Mouse (Mus musculus) midbrain, embryonic 12.5 days (tissue): ENCODE measurements at regions not wholly inside any gene's neighbourhood (a gene's known extent, or its start where the extent isn't known, plus 50 kb on each side); places are given as distances from the start of the nearest gene placed in this dataset.
"Not testable (repeated sequence)": the region's sequence is repeated elsewhere in the genome, so short reads cannot be mapped to it uniquely, and the experiment has no call there.

Experiments
- ATAC-seq: fragments of 200-750 bp; cut with Nextera tagmentation; 2 replicates; pipeline ENCODE4 v1.8.0; 2017; ENCODE audit warnings: low read depth, moderate TSS enrichment, moderate library complexity; ENCODE audit not compliant: low FRiP score
- H3K27ac ChIP-seq: fragments of 300-500 bp; sonication (generic); replicated peaks from 2 replicates; pipeline ENCODE4 v1.5.1; 2016; ENCODE audit warnings: mild to moderate bottlenecking
- H3K27me3 ChIP-seq: fragments of 300-500 bp; sonication (generic); 2 replicates; pipeline ENCODE4 v1.6.1; 2016; ENCODE audit warnings: mild to moderate bottlenecking
- H3K36me3 ChIP-seq: fragments of 300-500 bp; sonication (generic); 2 replicates; pipeline ENCODE4 v1.6.1; 2016
- H3K4me1 ChIP-seq: fragments of 300-500 bp; sonication (generic); 2 replicates; pipeline ENCODE4 v1.6.1; 2016
- H3K4me2 ChIP-seq: fragments of 300-500 bp; sonication (generic); replicated peaks from 2 replicates; pipeline ENCODE4 v1.6.1; 2016; ENCODE audit warnings: mild to moderate bottlenecking, moderate library complexity
- H3K4me3 ChIP-seq: fragments of 300-500 bp; sonication (generic); 2 replicates; pipeline ENCODE4 v1.5.1; 2016; ENCODE audit warnings: mild to moderate bottlenecking
- H3K9ac ChIP-seq: fragments of 300-500 bp; sonication (generic); replicated peaks from 2 replicates; pipeline ENCODE4 v1.6.1; 2016; ENCODE audit warnings: mild to moderate bottlenecking, moderate library complexity
- H3K9me3 ChIP-seq: fragments of 300-500 bp; sonication (generic); 2 replicates; pipeline ENCODE4 v1.6.1; 2016; ENCODE audit warnings: mild to moderate bottlenecking
- WGBS: fragments of 180-500 bp; shearing (Covaris S2); methylation state at CpG from one replicate; pipeline ENCODE4 v1.1.7; 2016; 5-methylcytosine and 5-hydroxymethylcytosine counted together

GRCm38 (mm10) chr1:157622156-157622555 is 115.6 kb downstream of the Sec16b start:
- not testable (repeated sequence) for H3K9me3 ChIP-seq, H3K4me1 ChIP-seq, H3K27ac ChIP-seq, H3K4me2 ChIP-seq, H3K9ac ChIP-seq, ATAC-seq, H3K27me3 ChIP-seq, H3K4me3 ChIP-seq, H3K36me3 ChIP-seq
- WGBS = 96% methylated on average over 16 of the region's 16 CpGs

- no peaks in the 10 kb centered on the region for H3K36me3 ChIP-seq
- H3K9me3 ChIP-seq = no peaks in the 10 kb centered on the region
- no peaks in the 10 kb centered on the region for H3K27me3 ChIP-seq
- no peak overlapping the region for H3K9ac ChIP-seq
- no peaks in the 10 kb centered on the region for H3K4me1 ChIP-seq
- WGBS = 80% methylated on average over 3 of the region's 3 CpGs
- H3K27ac ChIP-seq = no peak overlapping the region
- no peak overlapping the region for H3K4me3 ChIP-seq
- H3K4me2 ChIP-seq = no peak overlapping the region
- ATAC-seq = no peak
Measured at GRCm38 (mm10) chr1:157632586-157632985, 126.1 kb downstream of the Sec16b start.

DNA sequence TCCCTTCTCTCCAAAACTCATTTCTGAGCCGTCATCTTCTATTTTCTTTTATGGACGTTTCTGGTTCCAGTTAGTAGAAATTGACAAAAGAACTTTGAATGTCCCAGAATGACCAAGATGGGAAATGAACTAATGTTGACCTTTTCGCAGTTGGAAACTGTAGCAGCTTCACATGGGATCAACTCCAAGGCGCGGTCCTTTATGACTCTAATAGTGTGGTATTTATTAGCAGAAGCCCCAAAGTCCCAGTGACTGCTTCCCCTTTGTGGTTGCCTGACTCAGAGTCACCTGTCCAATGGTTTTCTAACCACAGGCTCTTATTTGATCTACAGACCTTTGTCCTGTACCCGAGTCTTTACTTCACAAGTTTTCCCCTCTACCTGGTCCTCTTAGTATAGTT is 126.9 kb downstream of the Sec16b start:
- ATAC-seq = no peak
- Histone ChIP-seq H3K36me3 (no peaks in the 10 kb centered on the region), H3K27ac (no peak overlapping the region), H3K4me2 (no peak overlapping the region), H3K4me3 (no peak overlapping the region), H3K27me3 (no peaks in the 10 kb centered on the region), H3K9me3 (no peaks in the 10 kb centered on the region), H3K9ac (no peak overlapping the region), H3K4me1 (no peaks in the 10 kb centered on the region)
- 86% methylated on average over 6 of the region's 6 CpGs for WGBS

DNA sequence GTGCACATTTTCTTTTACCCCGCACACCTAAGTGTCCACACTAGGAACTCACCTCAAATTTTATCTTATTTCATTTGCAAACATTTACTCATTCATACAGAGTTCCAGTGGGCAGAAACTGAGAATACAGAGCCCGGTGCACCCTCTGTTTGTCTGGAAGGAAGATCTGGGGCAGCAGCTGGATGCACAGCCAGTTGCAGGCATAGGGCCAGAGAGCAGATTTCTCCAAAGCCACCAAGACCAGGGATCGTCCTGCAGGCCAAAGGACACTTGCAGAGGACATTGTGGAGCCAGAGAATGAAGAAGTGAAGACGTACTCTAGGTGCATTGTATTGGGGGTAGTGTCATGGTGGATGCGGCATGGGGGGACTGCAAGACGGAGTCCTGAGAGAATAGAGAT is 129.2 kb downstream of the Sec16b start:
- Histone ChIP-seq H3K4me2 (no peak overlapping the region), H3K9ac (no peak overlapping the region), H3K27ac (no peak overlapping the region), H3K4me3 (no peak overlapping the region), H3K36me3 (no peaks in the 10 kb centered on the region), H3K9me3 (no peaks in the 10 kb centered on the region), H3K4me1 (no peaks in the 10 kb centered on the region), H3K27me3 (no peaks in the 10 kb centered on the region)
- 93% methylated on average over 6 of the region's 6 CpGs for WGBS
- ATAC-seq = no peak

- Histone ChIP-seq H3K9me3 (no peaks in the 10 kb centered on the region), H3K27ac (no peak overlapping the region), H3K4me1 (no peaks in the 10 kb centered on the region), H3K27me3 (no peaks in the 10 kb centered on the region), H3K9ac (no peak overlapping the region), H3K4me2 (no peak overlapping the region), H3K4me3 (no peak overlapping the region), H3K36me3 (no peaks in the 10 kb centered on the region)
- 94% methylated on average over 6 of the region's 6 CpGs for WGBS
- ATAC-seq = no peak
Measured at GRCm38 (mm10) chr1:157643524-157643923, 137.0 kb downstream of the Sec16b start.

- no peaks in the 10 kb centered on the region for H3K4me1 ChIP-seq
- H3K9ac ChIP-seq = no peak overlapping the region
- no peaks in the 10 kb centered on the region for H3K27me3 ChIP-seq
- no peak overlapping the region for H3K4me2 ChIP-seq
- 88% methylated on average over 8 of the region's 8 CpGs for WGBS
- ATAC-seq = no peak
- no peaks in the 10 kb centered on the region for H3K36me3 ChIP-seq
- no peaks in the 10 kb centered on the region for H3K9me3 ChIP-seq
- H3K27ac ChIP-seq = no peak overlapping the region
- no peak overlapping the region for H3K4me3 ChIP-seq
Measured at GRCm38 (mm10) chr1:157645682-157646421, 139.3 kb downstream of the Sec16b start.

- no peak overlapping the region for H3K4me2 ChIP-seq
- H3K4me1 ChIP-seq = no peaks in the 10 kb centered on the region
- H3K9ac ChIP-seq = no peak overlapping the region
- H3K4me3 ChIP-seq = no peak overlapping the region
- 71% methylated on average over 4 of the region's 4 CpGs for WGBS
- H3K27ac ChIP-seq = no peak overlapping the region
- H3K27me3 ChIP-seq = no peaks in the 10 kb centered on the region
- H3K9me3 ChIP-seq = no peaks in the 10 kb centered on the region
- ATAC-seq = no peak
- no peaks in the 10 kb centered on the region for H3K36me3 ChIP-seq
Measured at GRCm38 (mm10) chr1:157655446-157655845, 148.9 kb downstream of the Sec16b start.

- no peak overlapping the region for H3K9ac ChIP-seq
- 92% methylated on average over 6 of the region's 6 CpGs for WGBS
- no peaks in the 10 kb centered on the region for H3K9me3 ChIP-seq
- H3K4me3 ChIP-seq = no peak overlapping the region
- no peak for ATAC-seq
- no peak overlapping the region for H3K27ac ChIP-seq
- H3K27me3 ChIP-seq = no peaks in the 10 kb centered on the region
- H3K4me1 ChIP-seq = no peaks in the 10 kb centered on the region
- no peaks in the 10 kb centered on the region for H3K36me3 ChIP-seq
- no peak overlapping the region for H3K4me2 ChIP-seq
Measured at GRCm38 (mm10) chr1:157669626-157670025, 163.1 kb downstream of the Sec16b start.

DNA sequence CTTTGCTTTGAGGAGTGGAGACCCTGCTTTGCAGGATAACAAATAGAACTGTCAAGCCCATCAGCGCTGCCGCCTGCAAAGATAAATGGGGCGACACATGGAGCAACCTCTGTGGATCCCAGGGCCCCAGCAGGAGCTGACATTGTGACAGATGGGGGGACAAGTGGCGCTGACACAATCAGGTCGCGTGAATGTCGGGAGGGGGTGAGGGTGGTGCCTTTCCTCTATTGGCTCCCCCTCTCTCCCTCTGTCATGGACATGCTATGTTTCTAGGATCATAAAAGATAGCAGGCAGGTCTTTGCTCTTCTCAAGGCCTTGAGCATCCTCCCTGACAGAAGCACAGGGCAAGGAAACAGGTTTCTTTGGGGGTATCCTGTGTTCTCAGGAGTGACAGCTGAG is 177.8 kb downstream of the Sec16b start:
- Histone ChIP-seq H3K27ac (no peak overlapping the region), H3K27me3 (no peaks in the 10 kb centered on the region), H3K4me3 (no peak overlapping the region), H3K9ac (no peak overlapping the region), H3K4me1 (no peaks in the 10 kb centered on the region), H3K4me2 (no peak overlapping the region), H3K9me3 (no peaks in the 10 kb centered on the region), H3K36me3 (no peaks in the 10 kb centered on the region)
- 68% methylated on average over 7 of the region's 7 CpGs for WGBS
- ATAC-seq = no peak

- Histone ChIP-seq H3K9me3 (no peaks in the 10 kb centered on the region), H3K36me3 (no peaks in the 10 kb centered on the region), H3K9ac (no peak overlapping the region), H3K4me1 (no peaks in the 10 kb centered on the region), H3K27ac (no peak overlapping the region), H3K4me3 (no peak overlapping the region), H3K27me3 (no peaks in the 10 kb centered on the region), H3K4me2 (no peak overlapping the region)
- ATAC-seq = no peak
- 86% methylated on average over 2 of the region's 2 CpGs for WGBS
Measured at GRCm38 (mm10) chr1:157695198-157695597, 188.7 kb downstream of the Sec16b start.

GRCm38 (mm10) chr1:157703639-157704038 is 197.1 kb downstream of the Sec16b start:
- Histone ChIP-seq H3K9me3 (no peaks in the 10 kb centered on the region), H3K27ac (no peak overlapping the region), H3K4me3 (no peak overlapping the region), H3K36me3 (no peaks in the 10 kb centered on the region), H3K27me3 (no peaks in the 10 kb centered on the region), H3K4me1 (no peaks in the 10 kb centered on the region), H3K4me2 (no peak overlapping the region), H3K9ac (no peak overlapping the region)
- ATAC-seq = no peak
- WGBS = 72% methylated on average over 6 of the region's 6 CpGs

GRCm38 (mm10) chr1:157705364-157705763 is 198.8 kb downstream of the Sec16b start:
- Histone ChIP-seq H3K9ac (no peak overlapping the region), H3K36me3 (no peaks in the 10 kb centered on the region), H3K9me3 (no peaks in the 10 kb centered on the region), H3K27me3 (no peaks in the 10 kb centered on the region), H3K4me3 (no peak overlapping the region), H3K4me2 (no peak overlapping the region), H3K27ac (no peak overlapping the region), H3K4me1 (no peaks in the 10 kb centered on the region)
- WGBS = 68% methylated on average over 4 of the region's 4 CpGs
- ATAC-seq = no peak

- WGBS = 90% methylated on average over 2 of the region's 2 CpGs
Measured at GRCm38 (mm10) chr1:157707256-157707655, 200.7 kb downstream of the Sec16b start.

More at GRCm38 (mm10) chr1:157707256-157707655, 200.7 kb downstream of the Sec16b start:
- H3K36me3 ChIP-seq = no peaks in the 10 kb centered on the region
- no peaks in the 10 kb centered on the region for H3K9me3 ChIP-seq
- no peak overlapping the region for H3K4me2 ChIP-seq
- H3K27me3 ChIP-seq = no peaks in the 10 kb centered on the region
- ATAC-seq = no peak
- H3K4me1 ChIP-seq = no peaks in the 10 kb centered on the region
- no peak overlapping the region for H3K9ac ChIP-seq
- no peak overlapping the region for H3K4me3 ChIP-seq
- H3K27ac ChIP-seq = no peak overlapping the region
